Mouse (Mus musculus) forebrain, embryonic 11.5 days (tissue): ENCODE data around the gene Slc35g3. TPM values are rescaled to one million over a fixed set of nuclear protein-coding genes. Genes with fewer than 3 reads are reported as not detected.

Experiments
- ATAC-seq: fragments of 200-750 bp; cut with Nextera tagmentation; replicated peaks from 2 replicates; pipeline ENCODE4 v1.8.0; 2017; ENCODE audit warnings: moderate TSS enrichment; ENCODE audit not compliant: low FRiP score
- DNase-seq: peaks from one replicate; pipeline ENCODE4 v3.0.0-alpha.2; 2017; ENCODE audit warnings: low spot score
- H3K27ac ChIP-seq: fragments of 300-500 bp; sonication (generic); 2 replicates; pipeline ENCODE4 v1.5.1; 2014; ENCODE audit warnings: low read depth, low read length
- H3K27me3 ChIP-seq: fragments of 300-500 bp; sonication (generic); 2 replicates; pipeline ENCODE4 v1.6.1; 2014; ENCODE audit warnings: mild to moderate bottlenecking, low read length, mixed read lengths; ENCODE audit not compliant: control insufficient read depth, insufficient read depth
- H3K36me3 ChIP-seq: fragments of 300-500 bp; sonication (generic); 2 replicates; pipeline ENCODE4 v1.6.1; 2014; ENCODE audit warnings: mild to moderate bottlenecking, low read length, moderate library complexity, mixed read lengths; ENCODE audit not compliant: control insufficient read depth, insufficient read depth
- H3K4me1 ChIP-seq: fragments of 300-500 bp; sonication (generic); replicated peaks from 2 replicates; pipeline ENCODE4 v1.6.1; 2014; ENCODE audit warnings: low read length, mixed read lengths; ENCODE audit not compliant: control insufficient read depth, insufficient read depth
- H3K4me2 ChIP-seq: fragments of 300-500 bp; sonication (generic); 2 replicates; pipeline ENCODE4 v1.6.1; 2014; ENCODE audit warnings: low read depth, mild to moderate bottlenecking, low read length, moderate library complexity, mixed read lengths; ENCODE audit not compliant: severe bottlenecking
- H3K4me3 ChIP-seq: fragments of 300-500 bp; sonication (generic); 2 replicates; pipeline ENCODE4 v1.5.1; 2014; ENCODE audit warnings: low read depth, low read length
- H3K9ac ChIP-seq: fragments of 300-500 bp; sonication (generic); 2 replicates; pipeline ENCODE4 v1.6.1; 2014; ENCODE audit warnings: low read length
- H3K9me3 ChIP-seq: fragments of 300-500 bp; sonication (generic); 2 replicates; pipeline ENCODE4 v1.6.1; 2016; ENCODE audit warnings: low read length, mixed read lengths; ENCODE audit not compliant: control insufficient read depth
- WGBS: fragments of 180-500 bp; shearing (Covaris S2); extraction: QIAGEN DNeasy Blood & Tissue Kit; methylation state at CpG from one replicate; pipeline ENCODE4 v1.1.7; 2014; 5-methylcytosine and 5-hydroxymethylcytosine counted together
- polyA plus RNA-seq: library from polyadenylated mRNA; unstranded; fragments of >200 nt; fragmentation: Nextera tagmentation; extraction: Ambion mirVana; gene quantifications from 2 replicates; pipeline ENCODE4 v1.2.1, GENCODE M21; 2014

Slc35g3 gene
- polyA plus RNA-seq, 1 experiment from 2014 or later, result not detected

DNA sequence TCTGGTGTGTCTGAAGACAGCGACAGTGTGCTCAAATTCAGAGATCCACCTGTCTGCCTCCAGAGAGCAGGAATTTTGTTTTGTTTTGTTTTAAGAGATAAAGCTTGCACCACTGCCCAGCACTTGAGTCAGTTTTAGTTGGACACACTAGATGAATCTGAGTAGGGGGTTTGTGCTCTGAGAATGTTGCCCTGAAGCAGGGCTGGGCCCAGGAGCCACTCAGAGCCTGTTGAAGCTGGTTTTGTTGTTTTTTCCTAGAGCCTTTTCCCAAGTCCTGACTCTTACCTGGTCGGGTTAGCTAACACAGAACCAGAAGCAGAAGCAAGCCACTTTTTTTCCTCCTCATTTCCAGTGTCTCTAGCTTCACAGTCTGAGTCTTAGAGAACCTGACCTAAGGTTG, 50.7 kb downstream of the Slc35g3 start:
- Histone ChIP-seq H3K27me3 (no peaks in the 10 kb centered on the region), H3K27ac (no peak overlapping the region), H3K9ac (no peak overlapping the region), H3K4me1 (no peaks in the 10 kb centered on the region), H3K9me3 (no peaks in the 10 kb centered on the region), H3K36me3 (no peaks in the 10 kb centered on the region), H3K4me3 (no peak overlapping the region), H3K4me2 (no peak overlapping the region)
- ATAC-seq (no peak), DNase-seq (no peak)
- WGBS, result 81% methylated on average over 2 of the region's 2 CpGs

DNA sequence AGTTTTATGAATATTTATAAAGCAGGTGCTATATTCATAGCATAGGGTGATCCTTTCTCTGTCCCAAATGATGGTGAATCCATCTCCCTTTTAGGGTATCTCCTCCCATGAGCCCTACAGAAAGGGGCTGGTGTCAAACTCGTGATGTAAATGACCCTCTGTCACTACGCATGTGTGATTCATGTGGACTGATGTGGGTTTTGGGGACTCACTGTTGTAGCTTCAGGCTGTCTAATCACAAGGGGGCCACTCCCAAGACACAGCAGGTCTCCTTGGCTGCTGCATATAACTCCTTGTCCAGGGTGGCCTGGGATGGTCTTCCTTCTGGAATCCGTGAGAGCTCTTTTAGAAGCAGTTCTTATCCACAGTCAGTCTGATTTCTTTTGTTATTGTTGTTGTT, 51.3 kb downstream of the Slc35g3 start:
- Histone ChIP-seq H3K4me3 (no peak overlapping the region), H3K36me3 (no peaks in the 10 kb centered on the region), H3K27me3 (no peaks in the 10 kb centered on the region), H3K27ac (no peak overlapping the region), H3K4me2 (no peak overlapping the region), H3K9ac (no peak overlapping the region), H3K9me3 (no peaks in the 10 kb centered on the region), H3K4me1 (no peaks in the 10 kb centered on the region)
- 78% methylated on average over 3 of the region's 3 CpGs for WGBS
- ATAC-seq, result no peak
- no peak for DNase-seq

Other genes with a start within 250 kb of the Slc35g3 start
- 2.1 and 2.6 TPM in 2 replicates for gene Dnah2, start 212.9 kb downstream of the Slc35g3 start, polyA plus RNA-seq
- 13.1 and 14.9 TPM in 2 replicates for gene Efnb3, start 201.8 kb downstream of the Slc35g3 start, polyA plus RNA-seq
- gene Wrap53, start 181.7 kb downstream of the Slc35g3 start, polyA plus RNA-seq, result 39.3 and 44.1 TPM in 2 replicates
- gene Trp53, start 181.6 kb downstream of the Slc35g3 start, polyA plus RNA-seq, result 168 and 175 TPM in 2 replicates
- 9.3 and 12.6 TPM in 2 replicates for gene Atp1b2, start 156.0 kb downstream of the Slc35g3 start, polyA plus RNA-seq
- gene Shbg, start 144.1 kb downstream of the Slc35g3 start, polyA plus RNA-seq, result not detected in 2 replicates
- 13.9 and 17.7 TPM in 2 replicates for gene Sat2, start 139.9 kb downstream of the Slc35g3 start, polyA plus RNA-seq
- gene Fxr2, start 129.0 kb downstream of the Slc35g3 start, polyA plus RNA-seq, result 33.6 and 44.1 TPM in 2 replicates
- gene Sox15, start 106.7 kb downstream of the Slc35g3 start, polyA plus RNA-seq, result not detected in 2 replicates
- gene Mpdu1, start 99.3 kb downstream of the Slc35g3 start, polyA plus RNA-seq, result 39.0 TPM in 2 replicates
- gene Cd68, start 95.8 kb downstream of the Slc35g3 start, polyA plus RNA-seq, result 6.3 and 6.4 TPM in 2 replicates
- gene Eif4a1, start 89.5 kb downstream of the Slc35g3 start, polyA plus RNA-seq, result 827 and 855 TPM in 2 replicates
- 110 and 117 TPM in 2 replicates for gene Senp3, start 79.9 kb downstream of the Slc35g3 start, polyA plus RNA-seq
- gene Tnfsf13, start 76.2 kb downstream of the Slc35g3 start, polyA plus RNA-seq, result not detected in 2 replicates
- 2.4 TPM in 2 replicates for gene Tnfsf12, start 66.1 kb downstream of the Slc35g3 start, polyA plus RNA-seq
- 0.60 and 1.2 TPM in 2 replicates for gene Tnfsfm13, start 65.9 kb downstream of the Slc35g3 start, polyA plus RNA-seq
- gene Polr2a, start 3.3 kb downstream of the Slc35g3 start, polyA plus RNA-seq, result 61.2 and 65.7 TPM in 2 replicates
- gene Zbtb4, start 3.9 kb upstream of the Slc35g3 start, polyA plus RNA-seq, result 1.1 and 1.4 TPM in 2 replicates
- gene Chrnb1, start 34.0 kb upstream of the Slc35g3 start, polyA plus RNA-seq, result 0.73 and 1.1 TPM in 2 replicates
- 1.3 and 1.7 TPM in 2 replicates for gene Fgf11, start 39.9 kb upstream of the Slc35g3 start, polyA plus RNA-seq
- gene Tmem102, start 43.7 kb upstream of the Slc35g3 start, polyA plus RNA-seq, result 0.32 and 0.65 TPM in 2 replicates
- not detected in 2 replicates for gene Gm39566, start 53.3 kb upstream of the Slc35g3 start, polyA plus RNA-seq
- gene Spem2, start 56.5 kb upstream of the Slc35g3 start, polyA plus RNA-seq, result not detected in 2 replicates
- 0.53 TPM in 1 of 2 replicates, not detected in the other for gene Spem1, start 60.2 kb upstream of the Slc35g3 start, polyA plus RNA-seq
- gene Nlgn2, start 75.8 kb upstream of the Slc35g3 start, polyA plus RNA-seq, result 11.0 and 11.1 TPM in 2 replicates
- gene Tmem256, start 76.5 kb upstream of the Slc35g3 start, polyA plus RNA-seq, result 250 and 283 TPM in 2 replicates
- gene Plscr3, start 84.4 kb upstream of the Slc35g3 start, polyA plus RNA-seq, result 64.6 and 71.9 TPM in 2 replicates
- gene Tnk1, start 96.8 kb upstream of the Slc35g3 start, polyA plus RNA-seq, result 0.73 TPM in 2 replicates
- gene Tmem95, start 116.0 kb upstream of the Slc35g3 start, polyA plus RNA-seq, result 0.40 TPM in 1 of 2 replicates, not detected in the other
- 2.9 and 3.0 TPM in 2 replicates for gene Kctd11, start 119.4 kb upstream of the Slc35g3 start, polyA plus RNA-seq
- 0.52 and 0.75 TPM in 2 replicates for gene Acap1, start 133.6 kb upstream of the Slc35g3 start, polyA plus RNA-seq
- gene 2810408A11Rik, start 139.0 kb upstream of the Slc35g3 start, polyA plus RNA-seq, result 17.2 and 17.6 TPM in 2 replicates
- 16.4 and 23.0 TPM in 2 replicates for gene Neurl4, start 139.1 kb upstream of the Slc35g3 start, polyA plus RNA-seq
- gene Gps2, start 151.9 kb upstream of the Slc35g3 start, polyA plus RNA-seq, result 99.2 and 106 TPM in 2 replicates
- gene Eif5a, start 160.0 kb upstream of the Slc35g3 start, polyA plus RNA-seq, result 2,045 and 2,063 TPM in 2 replicates
- 7.1 and 10.1 TPM in 2 replicates for gene Ybx2, start 173.8 kb upstream of the Slc35g3 start, polyA plus RNA-seq
- 13.7 and 14.8 TPM in 2 replicates for gene Slc2a4, start 186.2 kb upstream of the Slc35g3 start, polyA plus RNA-seq
- 3.2 and 6.4 TPM in 2 replicates for gene Cldn7, start 202.8 kb upstream of the Slc35g3 start, polyA plus RNA-seq
- gene Ctdnep1, start 219.2 kb upstream of the Slc35g3 start, polyA plus RNA-seq, result 20.4 and 28.0 TPM in 2 replicates
- 144 and 156 TPM in 2 replicates for gene Elp5, start 220.5 kb upstream of the Slc35g3 start, polyA plus RNA-seq
- 472 and 477 TPM in 2 replicates for gene Gabarap, start 229.2 kb upstream of the Slc35g3 start, polyA plus RNA-seq
- 61.4 and 63.0 TPM in 2 replicates for gene Phf23, start 233.8 kb upstream of the Slc35g3 start, polyA plus RNA-seq
- 43.9 and 47.6 TPM in 2 replicates for gene Dvl2, start 238.6 kb upstream of the Slc35g3 start, polyA plus RNA-seq